Mouse (Mus musculus) ES-E14 (cell line): ENCODE results near the gene Kif1c. TPM values are rescaled to one million over a fixed set of nuclear protein-coding genes. Genes with fewer than 3 reads are reported as not detected.
"Not testable (repeated sequence)": the region's sequence is repeated elsewhere in the genome, so short reads cannot be mapped to it uniquely, and the experiment has no call there.

ENCODE experiments used
- DNase-seq: peaks from one replicate; pipeline ENCODE4 v3.0.0-alpha.2; 2013; ENCODE audit warnings: low read depth, low spot score
- H3K27ac ChIP-seq: 2 replicates; pipeline ENCODE4 v1.5.1; 2012; ENCODE audit warnings: low read depth, mild to moderate bottlenecking, low read length, moderate library complexity, mixed read lengths; ENCODE audit not compliant: poor library complexity, insufficient read depth, severe bottlenecking
- H3K36me3 ChIP-seq: 2 replicates; pipeline ENCODE4 v1.6.1; 2012; ENCODE audit warnings: mild to moderate bottlenecking, low read length, moderate library complexity, mixed read lengths; ENCODE audit not compliant: control insufficient read depth, poor library complexity, insufficient read depth, severe bottlenecking
- H3K4me1 ChIP-seq, 2 experiments: fragments of 150-350 bp in 1 of 2; sonication (generic) in 1 of 2; 2 replicates each; pipeline ENCODE4 v1.6.1; 2012; ENCODE audit warnings: low read length in 2 of 2, mild to moderate bottlenecking in 1 of 2, mixed read lengths in 1 of 2; ENCODE audit not compliant: control insufficient read depth in 2 of 2, insufficient read depth in 2 of 2, poor library complexity in 1 of 2
- H3K4me3 ChIP-seq, 2 experiments: fragments of 150-350 bp in 1 of 2; sonication (generic) in 1 of 2; 2 replicates each; pipeline ENCODE4 v1.5.1; 2012; ENCODE audit warnings: low read length in 2 of 2, low read depth in 1 of 2, mild to moderate bottlenecking in 1 of 2, mixed read lengths in 1 of 2; ENCODE audit not compliant: insufficient read depth in 1 of 2, poor library complexity in 1 of 2, severe bottlenecking in 1 of 2
- H3K9ac ChIP-seq: 2 replicates; pipeline ENCODE4 v1.6.1; 2012; ENCODE audit warnings: low read depth, mild to moderate bottlenecking, low read length, mixed read lengths; ENCODE audit not compliant: poor library complexity, insufficient read depth, severe bottlenecking
- H3K9me3 ChIP-seq: fragments of 150-350 bp; sonication (generic); 2 replicates; pipeline ENCODE4 v1.6.1; 2012; ENCODE audit warnings: low read depth, mild to moderate bottlenecking, low read length; ENCODE audit not compliant: control insufficient read depth, insufficient read depth
- CHD2 ChIP-seq: IDR thresholded peaks from 2 replicates; pipeline ENCODE4 v1.6.1; 2014; ENCODE audit warnings: mild to moderate bottlenecking, low read depth, low read length, inconsistent platforms
- HCFC1 ChIP-seq: IDR thresholded peaks from 2 replicates; pipeline ENCODE4 v1.6.1; 2012; ENCODE audit warnings: low read length, inconsistent platforms, borderline replicate concordance; ENCODE audit not compliant: insufficient read depth
- MAFK ChIP-seq: IDR thresholded peaks from 2 replicates; pipeline ENCODE4 v1.6.1; 2014; ENCODE audit warnings: mild to moderate bottlenecking, low read depth, low read length, inconsistent platforms; ENCODE audit not compliant: insufficient read depth
- ZC3H11A ChIP-seq: IDR thresholded peaks from 2 replicates; pipeline ENCODE4 v1.6.1; 2012; ENCODE audit warnings: low read depth, mild to moderate bottlenecking, inconsistent platforms, low read length, borderline replicate concordance
- ZNF384 ChIP-seq: IDR thresholded peaks from 2 replicates; pipeline ENCODE4 v1.6.1; 2012; ENCODE audit warnings: low read depth, low read length, inconsistent platforms
- in situ Hi-C, 2 experiments: fragments of 600-800 bp; cut with MboI; formaldehyde crosslinking; loops; one replicate each; pipeline ENCODE4 v1.15.1; 2025; ENCODE audit warnings: low sequenced_read_pairs in 2 of 2, inconsistent platforms in 1 of 2; ENCODE audit not compliant: unreplicated experiment in 2 of 2
- total RNA-seq: library from RNA; depleted of rRNA; stranded (reverse); fragments of 300-350 nt; gene quantifications from 2 replicates; pipeline ENCODE4 v1.2.3, GENCODE M21; 2012; rRNA removed

Gene Kif1c
- total RNA-seq, 1 experiment, result 29.2 TPM

- TF ChIP-seq ZNF384 (no peak), ZC3H11A (peak; percentile 89)
- Histone ChIP-seq H3K4me1 (peaks cover 3 to 6% of the 10 kb centered on the region in 2 experiments; a peak in 1 of 4 replicates), H3K36me3 (no peaks in the 10 kb centered on the region), H3K4me3 (no peak overlapping the region; a peak in 1 of 4 replicates), H3K9ac (0 out of 2 replicates have a peak overlapping the region, but pooled peaks have one; percentile 38), H3K27ac (no peak overlapping the region), H3K9me3 (no peaks in the 10 kb centered on the region)
- DNase-seq, result no peak
- in situ Hi-C loops, result no loop called here
Observed at GRCm38 (mm10) chr11:70776830-70777571, 76.7 kb downstream of the Kif1c start.

- DNase-seq, result no peak
- TF ChIP-seq ZNF384, result no peak
- TF ChIP-seq ZC3H11A, result no peak
- TF ChIP-seq CHD2, result no peak
- no peak for TF ChIP-seq MAFK
- TF ChIP-seq HCFC1, result no peak
- Histone ChIP-seq H3K4me3 (no peak overlapping the region), H3K36me3 (no peaks in the 10 kb centered on the region), H3K9me3 (no peaks in the 10 kb centered on the region), H3K9ac (no peak overlapping the region), H3K4me1 (peaks cover 3 to 6% of the 10 kb centered on the region in 2 experiments; a peak in 1 of 4 replicates), H3K27ac (no peak overlapping the region)
- in situ Hi-C loops, result no loop called here
Observed at GRCm38 (mm10) chr11:70777634-70778033, 77.3 kb downstream of the Kif1c start.

GRCm38 (mm10) chr11:70778058-70778457, 77.7 kb downstream of the Kif1c start:
- H3K36me3 ChIP-seq, DNase-seq, H3K4me3 ChIP-seq, H3K9me3 ChIP-seq, H3K9ac ChIP-seq, H3K27ac ChIP-seq, H3K4me1 ChIP-seq, in situ Hi-C loops: not testable (repeated sequence)
- 0 out of 2 replicates have a peak, but pooled peaks have one; percentile 26 for TF ChIP-seq ZNF384

Other genes with a start within 250 kb of the Kif1c start
- 29.1 and 31.2 TPM in 2 replicates for gene Med11, start 248.6 kb upstream of the Kif1c start, total RNA-seq
- 0.54 and 1.5 TPM in 2 replicates for gene Zmynd15, start 241.1 kb upstream of the Kif1c start, total RNA-seq
- gene Cxcl16, start 240.6 kb upstream of the Kif1c start, total RNA-seq, result 2.9 and 6.6 TPM in 2 replicates
- gene Tm4sf5, start 195.3 kb upstream of the Kif1c start, total RNA-seq, result 3.8 and 4.6 TPM in 2 replicates
- not detected in 2 replicates for gene Vmo1, start 185.9 kb upstream of the Kif1c start, total RNA-seq
- 0.42 and 0.54 TPM in 2 replicates for gene Gltpd2, start 181.4 kb upstream of the Kif1c start, total RNA-seq
- gene Psmb6, start 175.2 kb upstream of the Kif1c start, total RNA-seq, result 506 and 612 TPM in 2 replicates
- gene Gm40193, start 167.6 kb upstream of the Kif1c start, total RNA-seq, result not detected in 2 replicates
- gene Pld2, start 160.5 kb upstream of the Kif1c start, total RNA-seq, result 4.4 and 6.3 TPM in 2 replicates
- 23.0 and 27.5 TPM in 2 replicates for gene Mink1, start 137.7 kb upstream of the Kif1c start, total RNA-seq
- 0.45 and 0.53 TPM in 2 replicates for gene 4930544D05Rik, start 84.7 kb upstream of the Kif1c start, total RNA-seq
- gene Chrne, start 81.3 kb upstream of the Kif1c start, total RNA-seq, result 1.2 TPM in 1 of 2 replicates, not detected in the other
- gene Gp1ba, start 61.4 kb upstream of the Kif1c start, total RNA-seq, result 0.45 and 0.85 TPM in 2 replicates
- 113 and 157 TPM in 2 replicates for gene Rnf167, start 53.3 kb upstream of the Kif1c start, total RNA-seq
- gene Slc25a11, start 53.1 kb upstream of the Kif1c start, total RNA-seq, result 84.5 and 97.4 TPM in 2 replicates
- 474 and 732 TPM in 2 replicates for gene Pfn1, start 45.9 kb upstream of the Kif1c start, total RNA-seq
- gene Eno3, start 43.3 kb upstream of the Kif1c start, total RNA-seq, result 21.1 and 31.7 TPM in 2 replicates
- gene Spag7, start 31.1 kb upstream of the Kif1c start, total RNA-seq, result 68.0 and 74.5 TPM in 2 replicates
- gene Camta2, start 12.4 kb upstream of the Kif1c start, total RNA-seq, result 3.9 and 5.6 TPM in 2 replicates
- 0.48 and 1.2 TPM in 2 replicates for gene Inca1, start 393 bp upstream of the Kif1c start, total RNA-seq
- 1.4 and 2.1 TPM in 2 replicates for gene Zfp3, start 63.7 kb downstream of the Kif1c start, total RNA-seq
- gene Scimp, start 112.0 kb downstream of the Kif1c start, total RNA-seq, result not detected in 2 replicates
- gene Rabep1, start 144.2 kb downstream of the Kif1c start, total RNA-seq, result 29.0 and 38.8 TPM in 2 replicates